ENCODE assay signal across 14 mouse cellular contexts in the genomic region with DNA sequence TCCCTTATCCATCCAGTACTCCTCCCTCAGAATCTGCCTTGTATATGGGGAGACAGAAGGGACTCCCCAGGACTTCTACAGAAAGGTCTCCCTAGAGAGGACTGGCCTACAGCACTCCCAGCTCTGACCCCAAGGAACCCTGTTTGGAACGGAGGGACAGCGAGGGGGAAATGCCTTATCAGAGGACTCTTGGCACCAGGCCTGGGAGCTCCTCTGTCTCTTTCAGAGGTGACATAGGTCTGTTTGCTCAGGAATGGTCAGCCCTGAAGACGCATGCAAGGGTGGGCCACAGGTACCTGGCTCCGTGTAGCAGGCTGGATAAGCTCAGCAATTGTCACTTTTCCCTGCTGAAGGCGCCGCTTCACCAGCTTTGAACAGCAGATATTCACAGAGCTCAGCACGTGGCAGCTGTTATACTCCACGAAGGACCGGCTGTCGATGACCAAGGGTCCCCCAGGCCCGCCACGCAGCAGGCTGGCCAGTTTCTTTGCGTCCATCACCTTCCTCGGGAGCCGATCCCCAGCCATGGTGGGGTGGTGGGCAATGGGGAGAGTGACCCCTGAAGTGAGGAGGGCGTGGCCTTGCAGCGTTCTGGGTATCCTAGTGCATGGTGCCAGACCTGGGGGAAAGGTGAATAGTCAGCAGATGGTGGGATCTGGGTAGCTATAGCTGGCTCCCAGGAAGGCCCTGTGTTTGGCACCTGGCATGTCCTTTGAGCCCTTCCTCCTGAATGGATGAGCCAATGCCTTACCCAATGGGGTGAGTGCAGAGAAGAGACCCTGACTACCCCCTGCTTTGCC. TPM values are rescaled to one million over a fixed set of nuclear protein-coding genes. Genes with fewer than 3 reads are reported as not detected.
DNase-seq lines count a peak whose midpoint lies in the region; ATAC-seq and TF ChIP-seq lines count a peak whose summit lies in the region.
"Had no signal": no experiment of that assay in that cellular context is flagged by ENCODE, and none has a peak within 500 bp of the region (broad histone marks: within the 10 kb centered on the region; RNA-seq: fewer than 3 reads in every experiment).

No protein-coding gene starts in this region.

- H3K9me3 ChIP-seq in megakaryocyte, embryonic 14.5 days: no peaks in the 10 kb centered on the region
- no peaks in the 10 kb centered on the region for H3K9me3 ChIP-seq in hindbrain, postnatal 0 days (ENCODE audit: low read length)
- H3K9me3 ChIP-seq in neural tube, embryonic 15.5 days (replicated peaks): no peaks in the 10 kb centered on the region
- H3K9me3 ChIP-seq: embryonic facial prominence, embryonic 10.5 days had no signal

- peak overlapping the region; percentile 95 for H3K4me2 ChIP-seq in hindbrain, postnatal 0 days (ENCODE audit: low read depth, low read length)
- peak overlapping the region; percentile 95 for H3K4me2 ChIP-seq in neural tube, embryonic 15.5 days

- H3K4me1 ChIP-seq in megakaryocyte, embryonic 14.5 days: peaks cover 55% of the 10 kb centered on the region
- H3K4me1 ChIP-seq in hindbrain, postnatal 0 days (ENCODE audit: insufficient read depth, low read length): peaks cover 41% of the 10 kb centered on the region
- H3K4me1 ChIP-seq in neural tube, embryonic 15.5 days: peaks cover 65% of the 10 kb centered on the region

- peak overlapping the region; percentile 51 for H3K4me3 ChIP-seq in megakaryocyte, embryonic 14.5 days (replicated peaks)
- no peak overlapping the region for H3K4me3 ChIP-seq in hindbrain, postnatal 0 days (ENCODE audit: low read length)
- peak overlapping the region; percentile 9; the same call in 1 of the 2 replicates for H3K4me3 ChIP-seq in neural tube, embryonic 15.5 days (replicated peaks)
- H3K4me3 ChIP-seq: embryonic facial prominence, embryonic 10.5 days had no signal

- no peaks in the 10 kb centered on the region for H3K36me3 ChIP-seq in megakaryocyte, embryonic 14.5 days (replicated peaks; ENCODE audit: low read length)
- peaks cover 28% of the 10 kb centered on the region for H3K36me3 ChIP-seq in hindbrain, postnatal 0 days (ENCODE audit: insufficient read depth, low read length)
- peaks cover 37% of the 10 kb centered on the region for H3K36me3 ChIP-seq in neural tube, embryonic 15.5 days
- H3K36me3 ChIP-seq: embryonic facial prominence, embryonic 10.5 days had no signal

- no peak for ATAC-seq in cerebellum, adult (ENCODE audit: insufficient number of reproducible peaks, low FRiP score, low TSS enrichment)
- ATAC-seq in megakaryocyte, adult 5-6 weeks (ENCODE audit: poor library complexity, severe bottlenecking): no peak
- ATAC-seq in hindbrain, postnatal 0 days: no peak
- ATAC-seq in neural tube, embryonic 15.5 days (ENCODE audit: low FRiP score): no peak

- no peak for TF ChIP-seq CTCF in hindbrain, postnatal 0 days (IDR thresholded peaks at IDR 0.05; ENCODE audit: low read depth)

- peaks cover 100% of the 10 kb centered on the region for H3K27me3 ChIP-seq in megakaryocyte, embryonic 14.5 days (replicated peaks)
- H3K27me3 ChIP-seq in hindbrain, postnatal 0 days (ENCODE audit: insufficient read depth, low read length): no peaks in the 10 kb centered on the region
- H3K27me3 ChIP-seq in neural tube, embryonic 15.5 days (replicated peaks): no peaks in the 10 kb centered on the region

- H3K9ac ChIP-seq in hindbrain, postnatal 0 days (replicated peaks; ENCODE audit: low read length): peak overlapping the region; percentile 31; the same call in 1 of the 2 replicates
- H3K9ac ChIP-seq in neural tube, embryonic 15.5 days (replicated peaks): peak overlapping the region; percentile 32

- DNase-seq in cerebellum, adult 18-20 months: peak; percentile 31 to 37
- DNase-seq in hindbrain, postnatal 0 days (ENCODE audit: low spot score): peak; percentile 35
- DNase-seq in ovary, adult 18-20 months (ENCODE audit: low spot score): no peak
- DNase-seq in lung, postnatal 14 days: no peak
- DNase-seq: kidney, adult 9 months had no signal

- WGBS in hindbrain, postnatal 0 days: 32% methylated on average over 17 of the region's 17 CpGs
- 33% methylated on average over 17 of the region's 17 CpGs for WGBS in neural tube, embryonic 15.5 days

- peak overlapping the region; percentile 61 for H3K27ac ChIP-seq in hindbrain, postnatal 0 days
- H3K27ac ChIP-seq in neural tube, embryonic 15.5 days (replicated peaks): peak overlapping the region; percentile 93
- H3K27ac ChIP-seq: embryonic facial prominence, embryonic 10.5 days had no signal

RNA-seq across cellular contexts. Expression of a gene that starts 5.8 kb away (rescaled TPM):
- 0.07 and 3.6 TPM in 2 replicates for polyA plus RNA-seq in megakaryocyte, embryonic 14.5 days (2012; ENCODE audit: insufficient read depth, low replicate concordance)
- total RNA-seq in megakaryocyte, adult 5-6 weeks (2015): not detected in 2 replicates
- total RNA-seq in megakaryocyte, adult 5-6 weeks (2017): not detected in 2 replicates
- total RNA-seq in hindbrain, postnatal 0 days (2014; rRNA removed): 129 and 133 TPM in 2 replicates
- 86.2 and 94.6 TPM in 2 replicates for polyA plus RNA-seq in hindbrain, postnatal 0 days (2015; fragmentation: Nextera tagmentation; extraction: Ambion mirVana)
- polyA plus RNA-seq in neural tube, embryonic 15.5 days (2015; fragmentation: Nextera tagmentation; extraction: Ambion mirVana): 110 and 132 TPM in 2 replicates

RNA-seq across cellular contexts. Expression of a gene that starts 29.0 kb away (rescaled TPM):
- 69.4 and 73.5 TPM in 2 replicates for polyA plus RNA-seq in megakaryocyte, embryonic 14.5 days (2012; ENCODE audit: insufficient read depth, low replicate concordance)
- 25.5 and 34.4 TPM in 2 replicates for total RNA-seq in megakaryocyte, adult 5-6 weeks (2015)
- total RNA-seq in megakaryocyte, adult 5-6 weeks (2017): 29.7 and 31.7 TPM in 2 replicates
- total RNA-seq in hindbrain, postnatal 0 days (2014; rRNA removed): 41.1 and 45.5 TPM in 2 replicates
- 43.4 and 44.1 TPM in 2 replicates for polyA plus RNA-seq in hindbrain, postnatal 0 days (2015; fragmentation: Nextera tagmentation; extraction: Ambion mirVana)
- polyA plus RNA-seq in neural tube, embryonic 15.5 days (2015; fragmentation: Nextera tagmentation; extraction: Ambion mirVana): 51.2 and 55.6 TPM in 2 replicates

RNA-seq across cellular contexts. Expression of a gene that starts 30.7 kb away (rescaled TPM):
- polyA plus RNA-seq in megakaryocyte, embryonic 14.5 days (2012; ENCODE audit: insufficient read depth, low replicate concordance): not detected in 2 replicates
- total RNA-seq in megakaryocyte, adult 5-6 weeks (2015): not detected in 2 replicates
- total RNA-seq in megakaryocyte, adult 5-6 weeks (2017): not detected in 2 replicates
- not detected in 2 replicates for total RNA-seq in hindbrain, postnatal 0 days (2014; rRNA removed)
- polyA plus RNA-seq in hindbrain, postnatal 0 days (2015; fragmentation: Nextera tagmentation; extraction: Ambion mirVana): not detected in 2 replicates
- 0.40 and 0.50 TPM in 2 replicates for polyA plus RNA-seq in neural tube, embryonic 15.5 days (2015; fragmentation: Nextera tagmentation; extraction: Ambion mirVana)
- total RNA-seq: adrenal gland, postnatal 36 days; gastrocnemius, adult 18-20 months; left cerebral cortex, postnatal 10 days had no signal
- polyA plus RNA-seq: embryonic facial prominence, embryonic 10.5 days; stomach, embryonic 16.5 days had no signal

RNA-seq across cellular contexts. Expression of a gene that starts 46.0 kb away (rescaled TPM):
- polyA plus RNA-seq in megakaryocyte, embryonic 14.5 days (2012; ENCODE audit: insufficient read depth, low replicate concordance): not detected in 2 replicates
- total RNA-seq in megakaryocyte, adult 5-6 weeks (2015): not detected in 2 replicates
- not detected in 2 replicates for total RNA-seq in megakaryocyte, adult 5-6 weeks (2017)
- total RNA-seq in hindbrain, postnatal 0 days (2014; rRNA removed): not detected in 2 replicates
- not detected in 2 replicates for polyA plus RNA-seq in hindbrain, postnatal 0 days (2015; fragmentation: Nextera tagmentation; extraction: Ambion mirVana)
- not detected in 2 replicates for polyA plus RNA-seq in neural tube, embryonic 15.5 days (2015; fragmentation: Nextera tagmentation; extraction: Ambion mirVana)
- total RNA-seq: adrenal gland, postnatal 36 days; gastrocnemius, adult 18-20 months; left cerebral cortex, postnatal 10 days had no signal
- polyA plus RNA-seq: embryonic facial prominence, embryonic 10.5 days; stomach, embryonic 16.5 days had no signal

RNA-seq across cellular contexts. Expression of a gene that starts 54.6 kb away (rescaled TPM):
- not detected in 2 replicates for polyA plus RNA-seq in megakaryocyte, embryonic 14.5 days (2012; ENCODE audit: insufficient read depth, low replicate concordance)
- not detected in 2 replicates for total RNA-seq in megakaryocyte, adult 5-6 weeks (2015)
- not detected in 2 replicates for total RNA-seq in megakaryocyte, adult 5-6 weeks (2017)
- not detected in 2 replicates for total RNA-seq in hindbrain, postnatal 0 days (2014; rRNA removed)
- polyA plus RNA-seq in hindbrain, postnatal 0 days (2015; fragmentation: Nextera tagmentation; extraction: Ambion mirVana): not detected in 2 replicates
- polyA plus RNA-seq in neural tube, embryonic 15.5 days (2015; fragmentation: Nextera tagmentation; extraction: Ambion mirVana): not detected in 2 replicates
- total RNA-seq: adrenal gland, postnatal 36 days; gastrocnemius, adult 18-20 months; left cerebral cortex, postnatal 10 days had no signal
- polyA plus RNA-seq: embryonic facial prominence, embryonic 10.5 days; stomach, embryonic 16.5 days had no signal

Comparison
In these comparisons a context has a peak if more than half of its experiments do, and no peak if none do; other contexts are left out.
1. DNase-seq: peak in cerebellum, adult 18-20 months (2 of 2) and hindbrain, postnatal 0 days (single experiment); none in ovary, adult 18-20 months (single experiment) and lung, postnatal 14 days (single experiment).
2. RNA of a gene that starts 5.8 kb away (polyA plus RNA-seq): 110 to 132 TPM in neural tube, embryonic 15.5 days and 86.2 to 94.6 TPM in hindbrain, postnatal 0 days; 0.07 to 3.6 TPM in megakaryocyte, embryonic 14.5 days; every median in the first group is over 10 times any median in the second.